Mouse (Mus musculus): ENCODE measurements around the gene Tmem205. TPM values are rescaled to one million over a fixed set of nuclear protein-coding genes. Genes with fewer than 3 reads are reported as not detected.

Gene Tmem205
- total RNA-seq, 2 experiments from 2014 or later = 182 to 187 TPM

GRCm38 (mm10) chr9:21944267-21944666 lies 16.9 kb upstream of the Tmem205 start:
- DNase-seq = no peak

- DNase-seq = no peak
These were observed 16.3 kb upstream of the Tmem205 start for GRCm38 (mm10) chr9:21943638-21944037.

DNA sequence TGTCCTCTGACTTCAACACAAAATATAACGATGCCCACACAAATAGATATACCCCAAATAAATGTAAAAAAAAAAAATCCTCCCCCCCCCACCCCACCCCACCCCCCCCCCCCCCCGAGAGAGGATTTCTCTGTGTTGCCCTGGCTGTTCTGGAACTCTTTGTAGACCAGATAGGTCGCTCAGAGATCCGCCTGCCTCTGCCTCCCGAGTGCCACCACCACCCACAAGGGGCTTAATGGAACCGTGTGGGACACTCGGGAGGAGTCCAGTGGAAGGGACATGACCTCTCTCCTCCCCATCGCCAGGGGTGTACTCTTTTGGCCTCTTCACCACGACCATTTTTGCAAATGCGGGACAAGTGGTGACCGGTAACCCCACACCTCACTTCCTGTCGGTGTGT lies 15.7 kb upstream of the Tmem205 start:
- no peak for DNase-seq

DNA sequence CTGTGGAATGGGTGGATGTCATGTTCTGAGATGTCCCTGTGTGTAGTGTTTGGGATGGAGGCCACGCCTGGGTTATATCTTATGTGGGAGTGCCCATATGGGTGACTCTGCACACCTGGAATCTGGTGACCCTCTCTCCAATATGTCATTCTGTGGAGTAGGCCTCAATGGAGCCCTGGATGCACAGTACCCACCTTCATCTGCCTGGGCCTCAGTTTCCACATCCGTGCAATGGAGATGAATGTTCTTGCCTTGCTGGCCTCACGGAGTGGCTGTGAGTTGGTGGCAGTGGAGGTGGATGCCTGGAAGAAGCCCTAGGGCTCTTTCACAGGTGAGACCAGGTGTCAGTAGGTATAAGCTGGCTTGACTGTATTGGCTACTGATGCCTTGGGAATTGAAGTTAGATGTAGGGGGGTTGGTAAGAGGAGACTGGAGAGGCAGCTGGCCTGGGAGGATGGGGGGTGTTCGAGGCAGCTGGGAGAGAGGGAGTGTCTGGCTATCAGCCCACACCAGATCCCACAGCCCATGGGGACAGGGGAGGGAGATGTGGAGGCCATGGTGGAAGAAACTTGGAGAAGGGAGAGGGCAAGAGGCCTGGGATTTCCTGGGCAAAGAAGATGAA lies 11.0 kb upstream of the Tmem205 start:
- no peak for DNase-seq

DNA sequence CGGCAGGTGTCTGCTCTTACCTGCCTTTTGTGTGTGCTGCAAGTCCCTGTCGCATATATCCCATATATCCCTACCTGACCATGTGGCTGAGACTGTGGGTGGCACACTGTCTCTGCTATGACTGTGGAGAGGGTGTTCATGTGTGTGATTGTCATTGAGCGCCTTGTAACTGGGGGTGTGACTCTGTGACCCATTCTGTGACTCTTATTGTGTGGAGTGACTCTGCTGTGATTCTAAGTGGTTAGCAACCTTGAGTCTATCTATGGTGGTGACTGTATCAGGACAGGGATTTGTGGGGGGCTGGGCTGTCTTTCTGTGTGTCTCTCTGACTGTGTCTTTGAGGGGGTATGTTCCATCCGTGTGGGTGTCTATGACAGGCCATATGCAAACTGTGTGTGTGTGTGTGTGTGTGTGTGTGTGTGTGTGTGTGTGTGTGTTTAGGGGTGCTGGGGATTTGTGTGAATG lies 10.4 kb upstream of the Tmem205 start:
- DNase-seq = no peak

DNA sequence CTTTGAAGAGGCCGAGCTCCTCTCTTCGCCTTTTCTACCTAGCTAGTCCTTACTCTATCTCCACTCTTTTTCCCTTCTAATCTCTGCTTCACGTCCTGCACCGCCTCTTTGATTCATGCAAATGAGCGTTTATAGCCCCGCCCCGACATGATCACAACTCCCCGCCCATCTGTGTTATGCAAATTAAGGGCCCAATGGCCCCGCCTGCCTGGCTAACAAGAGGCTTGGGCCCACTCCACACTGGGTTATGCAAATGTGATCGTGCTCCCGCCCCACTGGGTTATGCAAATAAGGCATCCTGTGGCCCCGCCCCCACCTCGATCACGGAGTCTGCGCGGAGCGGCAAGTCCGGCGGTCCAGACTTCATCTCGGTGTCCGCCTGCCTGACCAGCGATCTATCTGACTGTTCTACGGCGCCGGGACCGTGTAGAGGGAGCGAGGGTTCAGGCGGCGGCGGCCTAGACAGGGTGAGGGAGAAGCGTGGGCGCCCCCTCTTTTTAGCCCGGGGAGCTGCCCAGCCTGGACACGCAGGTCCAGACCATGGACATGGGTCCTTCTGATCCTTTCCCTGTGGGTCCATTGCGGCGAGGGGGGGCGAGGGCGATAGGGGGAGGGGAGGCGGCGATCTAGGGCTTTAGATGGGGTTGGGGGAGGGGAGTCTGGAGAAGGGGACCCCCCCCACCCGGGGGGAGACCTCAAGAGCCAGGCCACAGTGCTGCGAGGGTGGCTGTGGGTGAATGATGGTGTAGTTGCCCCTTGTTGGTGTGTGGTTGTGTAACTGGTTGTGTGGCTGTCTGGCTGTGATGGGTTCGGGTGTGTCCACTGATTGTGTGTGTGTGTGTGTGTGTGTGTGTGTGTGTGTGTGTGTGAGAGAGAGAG lies 9.6 kb upstream of the Tmem205 start, which contains the start of gene Plppr2:
Gene Plppr2, plus strand, starts transcription at position 342 of the 879 bp plus-strand sequence.
- DNase-seq = peak; percentile 99

GRCm38 (mm10) chr9:21935466-21936131 lies 8.2 kb upstream of the Tmem205 start:
- DNase-seq = no peak

DNA sequence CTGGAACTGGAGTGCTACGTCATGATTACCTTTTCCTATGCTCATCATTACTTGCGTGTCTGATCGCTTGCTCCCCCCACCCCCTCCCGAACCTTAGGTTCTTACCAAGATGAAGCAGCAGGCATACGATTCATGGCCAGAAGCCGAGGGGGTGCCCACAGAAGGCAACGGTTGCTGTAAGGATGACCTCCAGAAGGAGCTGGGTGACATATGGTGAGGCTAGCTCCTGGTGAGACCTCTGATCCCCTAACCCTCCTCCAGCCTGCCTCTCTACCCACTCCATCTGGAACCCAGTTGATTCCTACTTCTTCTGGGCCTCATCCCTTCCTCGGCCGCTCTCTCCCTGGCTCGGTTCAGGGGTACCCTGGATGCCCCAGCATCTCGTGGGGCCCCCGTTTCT lies 6.7 kb upstream of the Tmem205 start:
- no peak for DNase-seq

DNA sequence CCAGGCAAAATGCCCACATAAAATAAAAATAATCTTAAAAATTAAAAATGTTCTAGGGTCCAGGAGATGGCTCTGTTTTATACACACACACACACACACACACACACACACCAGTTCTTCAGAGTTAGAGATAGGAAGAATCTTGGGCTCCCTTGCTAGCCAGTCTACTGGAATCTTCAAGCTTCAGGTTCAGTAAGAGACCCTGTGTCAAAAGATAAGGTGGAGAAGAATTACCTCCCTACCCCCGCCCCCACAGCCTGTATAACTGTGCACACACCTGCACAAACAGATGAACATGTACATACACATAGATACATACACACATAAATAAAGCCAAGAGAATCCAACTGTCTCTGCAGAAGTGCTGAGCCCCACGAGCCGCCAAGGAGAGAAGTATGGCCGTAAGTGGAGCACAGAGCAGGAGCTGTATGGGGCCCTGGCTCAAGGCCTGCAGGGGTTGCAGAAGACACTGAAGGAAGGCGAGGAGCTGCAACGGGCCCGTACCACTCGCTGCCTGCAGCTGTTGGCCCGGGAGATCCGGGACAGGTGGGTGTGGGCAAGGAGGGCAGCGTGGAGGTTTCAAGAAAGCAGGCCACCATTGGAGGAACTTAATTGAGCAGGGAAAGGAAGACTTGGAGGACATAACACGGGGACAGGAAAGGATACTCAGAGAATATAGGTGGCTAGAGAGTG lies 5.2 kb upstream of the Tmem205 start:
- DNase-seq = no peak

DNA sequence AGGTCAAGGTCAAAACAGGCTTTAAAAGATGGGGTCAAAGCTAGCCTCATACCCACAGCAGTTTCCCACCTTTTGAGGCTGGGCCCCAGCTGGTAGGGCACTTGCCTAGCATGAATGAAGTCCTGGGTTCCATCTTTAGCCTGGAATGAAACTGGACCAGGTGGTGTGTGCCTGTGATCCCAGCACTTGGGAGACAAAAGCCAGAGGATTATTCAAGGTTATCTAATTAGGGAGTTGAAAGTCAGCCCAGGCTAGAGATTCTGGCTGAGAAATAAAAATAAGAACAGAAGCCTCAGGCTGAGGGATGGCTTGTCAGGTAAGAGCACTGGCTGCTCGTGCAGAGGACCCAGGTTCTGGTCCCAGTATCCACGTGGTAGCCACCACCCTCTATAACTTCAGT lies 4.7 kb upstream of the Tmem205 start:
- no peak for DNase-seq

GRCm38 (mm10) chr9:21929208-21929607 lies 1.9 kb upstream of the Tmem205 start:
- no peak for DNase-seq

DNA sequence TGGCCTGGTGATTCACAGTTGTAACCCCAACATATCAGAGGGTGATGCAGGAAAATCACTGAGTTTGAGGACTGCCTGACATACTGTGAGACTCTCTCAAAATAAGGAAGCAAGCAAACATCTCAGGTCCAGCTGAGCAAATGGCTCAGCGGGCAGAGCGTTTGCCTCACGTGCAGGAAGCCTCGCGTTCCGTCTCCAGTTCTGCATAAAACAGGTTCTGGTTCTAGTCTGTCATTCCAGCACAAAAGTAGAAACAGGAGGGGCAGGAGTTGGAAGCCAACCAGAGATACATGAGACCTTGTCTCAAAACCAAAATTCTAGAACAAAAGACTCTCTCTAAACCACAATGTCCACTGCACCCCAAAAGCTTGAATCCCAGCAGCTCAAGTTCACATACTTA lies 572 bp downstream of the Tmem205 start:
- DNase-seq = no peak

- peak; percentile 73 for DNase-seq
These were observed 1.2 kb downstream of the Tmem205 start for GRCm38 (mm10) chr9:21926155-21926554.

DNA sequence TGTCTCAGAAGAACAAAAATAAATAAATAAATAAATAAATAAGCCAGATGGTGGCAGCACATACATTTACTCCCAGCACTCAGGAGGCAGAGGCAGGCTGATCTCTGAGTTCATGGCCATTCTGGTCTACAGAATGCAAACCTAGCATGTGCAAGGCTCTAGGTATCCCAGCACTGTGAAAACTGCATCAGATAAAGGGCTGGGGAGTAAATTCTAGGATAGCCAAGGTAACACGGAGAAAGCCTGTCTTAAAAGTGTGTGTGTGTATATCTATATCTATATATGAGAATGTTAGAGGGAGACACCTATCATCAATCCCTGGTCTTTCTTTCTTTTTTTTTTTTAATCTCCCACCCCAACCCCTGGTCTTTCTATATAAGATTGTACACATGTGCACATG lies 1.9 kb downstream of the Tmem205 start:
- DNase-seq = no peak

- no peak for DNase-seq
These were observed 2.3 kb downstream of the Tmem205 start for GRCm38 (mm10) chr9:21925034-21925433.

DNA sequence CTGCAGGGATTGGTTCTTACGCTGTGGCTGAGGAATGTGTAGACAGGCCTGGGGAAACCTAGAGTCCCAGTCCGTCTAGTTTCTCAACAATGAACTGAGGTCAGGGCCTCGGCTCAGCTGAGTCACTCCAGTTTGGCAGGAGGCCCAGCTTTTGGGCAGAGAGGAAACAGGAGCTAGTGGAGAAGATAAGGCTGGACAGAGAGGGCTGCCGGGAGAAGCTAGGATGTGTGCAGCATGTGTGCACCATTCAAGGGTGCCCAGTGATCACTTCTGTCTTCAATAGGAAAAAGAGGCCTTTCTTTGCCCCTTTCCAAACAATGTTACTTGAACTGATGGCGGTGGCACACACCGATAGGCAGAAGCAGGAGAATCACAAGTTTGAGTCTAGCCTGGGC lies 3.3 kb downstream of the Tmem205 start:
- DNase-seq = peak; percentile 97

DNA sequence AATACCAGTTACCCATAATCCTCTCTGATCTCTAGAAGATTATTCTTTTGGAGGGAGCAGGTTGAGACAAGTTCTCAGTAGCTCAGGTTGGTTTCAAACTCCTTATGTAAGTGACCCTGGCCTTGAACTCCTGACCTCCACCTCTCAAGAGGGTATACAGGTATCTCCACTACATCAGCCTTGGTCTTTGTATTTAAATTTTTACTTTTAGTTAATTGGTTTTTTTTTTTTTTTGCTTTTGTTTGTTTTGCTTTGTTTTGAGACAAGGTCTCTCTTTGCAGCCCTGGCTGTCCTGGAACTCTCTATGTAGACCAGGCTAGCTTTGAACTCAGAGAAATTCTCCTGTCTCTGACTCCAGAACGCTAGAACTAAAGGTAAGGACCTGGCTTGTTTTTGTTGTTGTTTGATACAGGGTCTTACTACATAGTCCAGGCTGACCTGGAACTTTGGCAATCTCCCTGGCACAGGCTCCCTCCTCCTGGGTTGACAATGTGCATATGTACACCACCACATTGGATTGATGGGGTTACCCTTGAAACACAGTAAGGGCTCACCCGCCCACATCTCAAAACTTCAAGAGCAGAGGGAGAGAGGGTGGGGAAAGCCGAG lies 3.8 kb downstream of the Tmem205 start:
- DNase-seq = no peak

DNA sequence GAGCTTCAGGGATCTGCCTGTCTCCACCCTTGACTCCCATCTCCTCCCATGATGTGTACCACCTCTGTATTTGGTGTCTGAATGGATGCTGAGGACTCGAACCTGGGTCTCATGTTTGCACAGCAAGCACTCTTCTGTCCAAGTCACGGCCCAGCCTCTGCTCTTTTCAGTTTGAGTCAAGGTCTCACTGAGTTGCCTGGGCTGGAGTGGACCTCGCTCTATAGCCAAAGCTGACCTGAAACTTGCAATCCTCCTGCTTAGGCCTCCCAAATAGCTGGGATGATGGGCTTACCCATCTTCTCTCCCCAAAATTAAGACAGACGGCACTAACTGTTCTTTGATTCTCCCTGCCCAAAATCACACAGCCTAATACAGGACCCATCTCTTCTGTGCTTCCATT lies 4.3 kb downstream of the Tmem205 start:
- no peak for DNase-seq

DNA sequence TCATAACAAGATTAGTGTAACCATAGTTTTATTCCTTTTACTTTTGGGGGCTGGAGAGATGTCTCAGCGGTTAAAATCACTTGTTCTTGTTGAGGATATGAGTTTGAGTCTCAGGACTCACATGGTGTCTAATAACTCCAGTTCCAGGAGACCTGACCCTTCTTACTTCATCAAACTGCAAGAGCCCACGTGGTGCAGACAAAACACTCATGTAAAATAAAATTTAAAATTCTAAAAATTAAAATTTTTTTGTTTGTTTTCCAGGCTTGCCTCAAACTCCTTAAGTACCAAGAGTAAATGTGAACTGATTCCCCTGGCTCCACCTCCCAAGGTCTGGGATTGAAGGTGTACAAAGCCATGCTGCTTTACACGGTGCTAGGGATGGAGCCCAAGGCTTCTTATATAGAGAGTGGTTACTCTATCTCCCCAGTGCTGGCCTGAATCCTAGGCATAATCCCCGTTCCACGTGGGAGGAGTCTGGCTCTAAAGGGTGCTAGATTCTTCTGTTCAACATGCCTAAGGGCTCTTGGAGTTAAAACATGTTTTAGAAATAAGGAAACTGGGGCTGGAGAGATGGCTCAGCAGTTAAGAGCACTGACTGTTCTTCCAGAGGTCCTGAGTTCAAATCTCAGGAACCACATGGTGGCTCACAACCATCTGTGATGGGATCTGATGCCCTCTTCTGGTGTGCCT lies 8.5 kb downstream of the Tmem205 start:
- DNase-seq = no peak

- peak; percentile 98 for DNase-seq
These were observed 9.2 kb downstream of the Tmem205 start, which contains the start of gene Rab3d for GRCm38 (mm10) chr9:21918035-21918592. Gene Rab3d (minus strand): TSS chr9:21918192.

DNA sequence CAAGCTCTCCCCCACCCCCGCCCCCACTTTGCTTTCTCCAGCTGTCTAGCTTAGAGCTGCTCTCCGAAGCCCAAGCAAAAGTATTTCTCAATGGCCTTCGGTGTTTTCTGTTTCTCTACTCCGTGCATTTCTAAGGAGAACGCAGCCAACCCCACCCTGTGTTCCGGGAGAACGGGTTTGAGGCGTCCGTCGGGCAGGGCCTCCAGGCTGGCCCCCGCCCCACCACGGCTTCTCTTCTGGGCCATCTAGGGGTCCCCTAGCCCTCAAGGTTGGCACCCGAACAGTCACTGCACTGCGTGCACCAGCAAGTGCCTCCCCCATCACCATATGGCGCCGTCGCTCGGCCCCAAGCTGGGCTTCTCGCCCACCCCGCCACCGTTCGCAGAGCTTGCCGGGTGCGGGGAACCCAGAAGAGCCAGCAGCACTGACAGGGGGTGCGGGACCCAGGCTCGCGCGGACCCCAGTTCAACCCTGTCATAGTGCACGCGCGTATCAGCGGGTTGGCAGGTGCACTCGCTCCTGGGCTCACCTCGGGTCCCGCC lies 9.8 kb downstream of the Tmem205 start:
- DNase-seq = peak; percentile 42

Measured in adrenal gland, postnatal 10 days (tissue).